Mouse (Mus musculus) frontal cortex, adult 2 months (tissue): ENCODE results near the gene Wars. TPM values are rescaled to one million over a fixed set of nuclear protein-coding genes. Genes with fewer than 3 reads are reported as not detected.
"Not testable (repeated sequence)": the region's sequence is repeated elsewhere in the genome, so short reads cannot be mapped to it uniquely, and the experiment has no call there.

ENCODE experiments used
- DNase-seq, 2 experiments: peaks; one replicate each; pipeline ENCODE4 v3.0.0; 2022; ENCODE audit warnings: low spot score in 1 of 2; ENCODE audit errors: extremely low spot score in 1 of 2
- polyA plus RNA-seq: library from polyadenylated mRNA; depleted of rRNA; stranded (reverse); fragments of >200 nt; gene quantifications from 2 replicates; pipeline ENCODE4 v1.2.3, GENCODE M21; 2012

Gene Wars
- polyA plus RNA-seq, 1 experiment: 97.7 TPM

GRCm38 (mm10) chr12:108858486-108858885, 35.5 kb downstream of the Wars start:
- no peak for DNase-seq

GRCm38 (mm10) chr12:108857589-108858184, 36.3 kb downstream of the Wars start:
- DNase-seq: no peak

- no peak for DNase-seq
Observed at GRCm38 (mm10) chr12:108857109-108857508, 36.9 kb downstream of the Wars start.

- DNase-seq: no peak
Observed at GRCm38 (mm10) chr12:108856186-108856585, 37.8 kb downstream of the Wars start.

- no peak for DNase-seq
Observed at GRCm38 (mm10) chr12:108855081-108855480, 38.9 kb downstream of the Wars start.

- DNase-seq: no peak
Observed at GRCm38 (mm10) chr12:108852822-108853221, 41.2 kb downstream of the Wars start.

- no peak for DNase-seq
Observed at GRCm38 (mm10) chr12:108850886-108851285, 43.1 kb downstream of the Wars start.

GRCm38 (mm10) chr12:108850129-108850528, 43.8 kb downstream of the Wars start:
- DNase-seq: no peak

GRCm38 (mm10) chr12:108849488-108850022, 44.4 kb downstream of the Wars start:
- DNase-seq: no peak

- DNase-seq: not testable (repeated sequence)
Observed at GRCm38 (mm10) chr12:108848033-108848432, 45.9 kb downstream of the Wars start.

- DNase-seq: no peak
Observed at GRCm38 (mm10) chr12:108842663-108843062, 51.3 kb downstream of the Wars start.

- no peak for DNase-seq
Observed at GRCm38 (mm10) chr12:108841181-108841580, 52.8 kb downstream of the Wars start.

GRCm38 (mm10) chr12:108836722-108837121, 57.3 kb downstream of the Wars start:
- DNase-seq: no peak

GRCm38 (mm10) chr12:108835840-108836409, 58.0 kb downstream of the Wars start, which contains the start of the genes Slc25a29 and Slc25a47:
Slc25a29 (minus strand) TSS chr12:108835883.
Slc25a47 (plus strand) TSS chr12:108836046.
- DNase-seq: peak; percentile 93 to 96

- DNase-seq: no peak
Observed at GRCm38 (mm10) chr12:108835208-108835839, 58.6 kb downstream of the Wars start.

- DNase-seq: no peak
Observed at GRCm38 (mm10) chr12:108834786-108835185, 59.2 kb downstream of the Wars start.

GRCm38 (mm10) chr12:108834337-108834736, 59.6 kb downstream of the Wars start:
- DNase-seq: no peak

GRCm38 (mm10) chr12:108833408-108833807, 60.6 kb downstream of the Wars start:
- DNase-seq: no peak

- DNase-seq: peak in 1 of 2 experiments; percentile 45
Observed at GRCm38 (mm10) chr12:108832851-108833250, 61.1 kb downstream of the Wars start.

GRCm38 (mm10) chr12:108831966-108832643, 61.9 kb downstream of the Wars start:
- DNase-seq: no peak

GRCm38 (mm10) chr12:108830358-108830757, 63.6 kb downstream of the Wars start:
- DNase-seq: no peak
